ENCODE assay signal across 10 mouse cellular contexts in the genomic region with DNA sequence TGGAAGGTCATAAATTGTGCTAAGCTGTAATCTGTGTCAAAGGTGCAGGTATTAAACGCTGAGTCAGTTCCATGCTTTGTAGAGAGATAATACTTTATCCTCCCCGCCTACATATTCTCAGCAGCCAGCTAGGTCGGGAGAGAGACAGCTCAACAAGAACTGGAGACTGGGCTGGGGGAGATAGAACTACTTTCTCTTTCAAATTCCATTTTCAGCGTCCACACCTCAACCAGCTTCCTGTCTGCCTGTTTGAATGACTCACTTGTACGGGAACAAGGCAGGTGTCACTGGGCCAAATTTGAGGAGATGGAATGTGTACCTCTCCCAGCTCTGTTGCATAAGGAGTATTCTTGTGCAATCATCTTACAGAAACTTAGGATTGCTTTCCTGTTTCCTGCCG.
DNase-seq lines count a peak whose midpoint lies in the region; ATAC-seq lines count a peak whose summit lies in the region.
"Had no signal": no experiment of that assay in that cellular context is flagged by ENCODE, and none has a peak within 500 bp of the region (broad histone marks: within the 10 kb centered on the region; RNA-seq: fewer than 3 reads in every experiment).

No protein-coding gene starts in this region.

- H3K4me2 ChIP-seq in lung, embryonic 16.5 days (ENCODE audit: low read depth, low read length): peak overlapping the region; percentile 21; the same call in 1 of the 2 replicates

- peak; percentile 10 for DNase-seq in gastrocnemius, adult 18-20 months (ENCODE audit: low spot score)
- DNase-seq in gastrocnemius, adult 8-10 months (ENCODE audit: low spot score in 2 of 2): no peak
- peak; percentile 14 for DNase-seq in ES-CJ7 (ENCODE audit: low read depth, low spot score)
- peak; percentile 57 for DNase-seq in heart, adult 8-10 months (ENCODE audit: low spot score)
- no peak for DNase-seq in layer of hippocampus, adult 18-20 months (ENCODE audit: low spot score in 2 of 2)
- DNase-seq in layer of hippocampus, postnatal 36 days: no peak
- DNase-seq in layer of hippocampus, adult 9-11 months: no peak
- DNase-seq: liver had no signal

- H3K4me3 ChIP-seq in lung, embryonic 16.5 days (ENCODE audit: low read length): peak overlapping the region; percentile 0; the same call in 1 of the 2 replicates

- peak overlapping the region; percentile 45; the same call in 1 of the 2 replicates for H3K27ac ChIP-seq in lung, embryonic 16.5 days (ENCODE audit: low read length)

- H3K36me3 ChIP-seq in lung, embryonic 16.5 days (ENCODE audit: control insufficient read depth, insufficient read depth, low read length): no peaks in the 10 kb centered on the region

- ATAC-seq in lung, embryonic 16.5 days (ENCODE audit: low read depth): peak; percentile 75

- 28% methylated on average over 6 of the region's 6 CpGs for WGBS in lung, embryonic 16.5 days

- no peaks in the 10 kb centered on the region for H3K27me3 ChIP-seq in lung, embryonic 16.5 days (ENCODE audit: control insufficient read depth, insufficient read depth, low read depth, low read length)
- H3K27me3 ChIP-seq: CH12.LX had no signal

- no peak overlapping the region for H3K9ac ChIP-seq in lung, embryonic 16.5 days (ENCODE audit: low read length)

- no peaks in the 10 kb centered on the region for H3K9me3 ChIP-seq in lung, embryonic 16.5 days (ENCODE audit: control insufficient read depth, low read length)

- 0 out of 2 replicates have a peak, but pooled peaks cover 2% of the 10 kb centered on the region for H3K4me1 ChIP-seq in lung, embryonic 16.5 days (replicated peaks; ENCODE audit: control insufficient read depth, insufficient read depth, low read length)

Comparison
In these comparisons a context has a peak if more than half of its experiments do, and no peak if none do; other contexts are left out.
1. DNase-seq: peak in gastrocnemius, adult 18-20 months (single experiment), ES-CJ7 (single experiment) and heart, adult 8-10 months (single experiment); none in gastrocnemius, adult 8-10 months (0 of 2), layer of hippocampus, adult 18-20 months (0 of 2), layer of hippocampus, postnatal 36 days (0 of 2) and layer of hippocampus, adult 9-11 months (single experiment).